Mouse (Mus musculus): ENCODE measurements at regions not wholly inside any gene's neighbourhood (a gene's known extent, or its start where the extent isn't known, plus 50 kb on each side); places are given as distances from the start of the nearest gene placed in this dataset.
"Not testable (repeated sequence)": the region's sequence is repeated elsewhere in the genome, so short reads cannot be mapped to it uniquely, and the experiment has no call there.

DNA sequence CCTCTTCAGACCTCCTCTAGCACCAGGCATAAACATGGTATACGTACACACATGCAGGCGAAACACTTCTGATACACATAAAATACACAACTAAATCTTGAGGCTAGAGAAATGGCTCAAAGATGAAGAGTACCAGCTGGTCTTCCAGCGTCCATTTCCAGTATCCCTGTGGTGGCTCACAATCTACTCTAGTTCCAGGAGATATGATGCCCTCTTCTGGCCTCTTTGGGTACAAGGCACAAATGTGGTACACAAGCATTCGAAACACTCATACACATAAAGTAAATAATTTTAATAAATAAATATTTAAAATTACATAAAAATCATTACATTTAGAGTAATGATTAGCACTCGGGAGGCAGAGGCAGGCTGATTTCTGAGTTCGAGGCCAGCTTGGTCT lies 50.7 kb upstream of the Rabgap1l start:
- DNase-seq (ENCODE audit: low read depth, low spot score): peak; percentile 60

- DNase-seq (ENCODE audit: low read depth, low spot score): not testable (repeated sequence)
These were observed 51.7 kb upstream of the Rabgap1l start for GRCm38 (mm10) chr1:160844709-160845108.

DNA sequence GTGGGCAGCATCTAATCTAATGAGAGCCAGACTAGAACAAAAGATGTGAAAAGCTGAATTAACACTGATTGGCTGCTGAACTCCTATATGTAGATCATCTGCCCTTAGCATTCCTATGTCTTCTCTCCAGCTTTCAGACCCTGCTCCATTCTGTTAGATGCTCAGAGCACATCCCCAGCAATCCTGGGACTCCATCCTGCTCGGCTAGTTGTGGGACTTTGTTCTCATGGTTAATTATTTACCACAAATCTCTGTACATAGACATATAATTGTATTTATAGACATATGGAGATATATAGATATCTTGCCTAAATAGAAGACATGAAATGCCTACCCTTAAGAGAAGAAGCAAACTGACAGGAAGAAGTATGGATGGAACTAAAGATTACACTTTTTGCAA lies 55.5 kb upstream of the Rc3h1 start:
- DNase-seq (ENCODE audit: low read depth, low spot score): no peak

GRCm38 (mm10) chr1:160854410-160854809 lies 51.8 kb upstream of the Rc3h1 start:
- no peak for DNase-seq (ENCODE audit: low read depth, low spot score)

- no peak for DNase-seq (ENCODE audit: low read depth, low spot score)
These were observed 50.8 kb upstream of the Rc3h1 start for GRCm38 (mm10) chr1:160855411-160855810.

GRCm38 (mm10) chr1:160855926-160856620 lies 50.1 kb upstream of the Rc3h1 start:
- no peak for DNase-seq (ENCODE audit: low read depth, low spot score)
